Mouse (Mus musculus) forelimb bud, embryonic 11.5 days (tissue): Measurements from ENCODE around the gene Rps29.

ENCODE experiments used
- DNase-seq: peaks from one replicate; pipeline ENCODE4 v3.0.0-alpha.2; 2012; ENCODE audit warnings: low read depth, low spot score

Gene Rps29

GRCm38 (mm10) chr12:69130486-69130885, 28.5 kb downstream of the Rps29 start:
- no peak for DNase-seq

GRCm38 (mm10) chr12:69129634-69130310, 29.2 kb downstream of the Rps29 start:
- DNase-seq: no peak

- peak; percentile 40 for DNase-seq
These were observed 31.4 kb downstream of the Rps29 start for GRCm38 (mm10) chr12:69127626-69128025.

DNA sequence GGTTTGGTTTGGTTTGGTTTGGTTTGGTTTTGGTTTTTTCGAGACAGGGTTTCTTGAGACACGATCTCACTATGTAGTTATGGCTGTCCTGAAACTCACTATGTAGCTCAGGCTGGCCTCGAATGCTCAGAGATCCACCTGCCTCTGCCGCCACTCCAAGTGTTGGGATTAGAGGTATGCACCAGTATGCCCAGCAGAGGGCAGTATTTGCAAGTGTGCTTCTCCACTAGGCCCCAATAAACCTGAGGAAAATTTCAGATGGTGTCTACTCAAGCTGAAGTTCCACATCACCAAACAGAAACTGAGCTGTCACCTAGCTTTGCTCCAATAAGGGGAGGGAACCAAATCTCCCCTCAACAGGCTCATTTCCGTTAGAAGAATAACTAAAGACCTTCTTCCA, 31.8 kb downstream of the Rps29 start:
- DNase-seq: peak; percentile 26

GRCm38 (mm10) chr12:69125066-69125465, 33.9 kb downstream of the Rps29 start:
- DNase-seq: no peak

GRCm38 (mm10) chr12:69122801-69123200, 36.2 kb downstream of the Rps29 start:
- no peak for DNase-seq

- DNase-seq: no peak
These were observed 39.1 kb downstream of the Rps29 start for GRCm38 (mm10) chr12:69119908-69120307.
